Mouse (Mus musculus) hindlimb bud, embryonic 11.5 days (tissue): Measurements from ENCODE around the gene Osbpl5.
A peak's percentile ranks its signal among the peaks of the same experiment; 100 is the strongest.

Source experiments
- DNase-seq: peaks from one replicate; pipeline ENCODE4 v3.0.0-alpha.2; 2012; ENCODE audit warnings: low read depth, low spot score; ENCODE audit errors: extremely low spot score

Osbpl5 gene

DNA sequence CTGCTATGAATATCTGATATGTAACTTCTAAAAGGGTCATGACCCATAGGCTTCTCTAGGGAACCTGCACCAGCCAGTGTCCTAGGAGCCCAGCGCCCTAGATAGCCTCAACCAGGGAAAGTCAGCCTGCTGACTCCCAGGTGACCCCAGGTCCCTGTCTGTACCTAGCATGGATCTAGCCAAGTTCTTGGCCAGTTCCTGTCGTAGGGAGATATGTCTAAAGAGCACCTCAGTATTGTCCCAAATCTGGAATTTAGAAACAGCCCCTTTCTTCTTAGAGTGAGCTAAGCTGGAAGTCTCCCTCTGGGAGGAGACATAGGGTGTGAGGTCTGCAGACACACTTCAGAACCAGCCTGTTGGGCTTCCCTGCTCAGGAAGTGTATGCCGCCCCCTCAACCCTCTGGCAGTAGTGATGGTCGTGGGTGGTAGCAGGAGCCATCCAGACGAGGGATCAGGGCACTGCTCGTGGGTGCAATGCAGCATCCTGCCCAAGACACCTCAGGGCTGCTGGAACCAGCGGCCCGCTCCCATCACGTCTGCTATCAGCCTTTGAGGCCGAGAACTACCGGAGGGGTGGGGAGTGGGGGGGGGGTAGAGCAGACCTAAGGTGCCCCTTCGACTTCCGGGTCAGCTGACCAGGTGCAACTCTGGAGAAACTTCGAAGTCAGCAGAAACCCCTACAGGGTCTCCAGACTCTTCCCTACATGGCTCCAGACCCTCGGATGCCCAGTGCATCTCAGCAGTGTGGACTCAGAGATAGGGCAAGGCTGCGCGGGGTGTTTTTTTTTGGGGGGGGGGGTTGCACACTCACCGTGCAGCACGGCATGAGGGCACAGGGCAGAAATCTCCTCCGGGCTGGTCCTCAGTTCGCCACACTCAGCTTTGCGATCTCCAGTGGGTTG is at the start of gene Osbpl5:
Gene Osbpl5 (minus strand): TSS at position 861 of the 902 bp plus-strand sequence.
- no peak for DNase-seq

DNA sequence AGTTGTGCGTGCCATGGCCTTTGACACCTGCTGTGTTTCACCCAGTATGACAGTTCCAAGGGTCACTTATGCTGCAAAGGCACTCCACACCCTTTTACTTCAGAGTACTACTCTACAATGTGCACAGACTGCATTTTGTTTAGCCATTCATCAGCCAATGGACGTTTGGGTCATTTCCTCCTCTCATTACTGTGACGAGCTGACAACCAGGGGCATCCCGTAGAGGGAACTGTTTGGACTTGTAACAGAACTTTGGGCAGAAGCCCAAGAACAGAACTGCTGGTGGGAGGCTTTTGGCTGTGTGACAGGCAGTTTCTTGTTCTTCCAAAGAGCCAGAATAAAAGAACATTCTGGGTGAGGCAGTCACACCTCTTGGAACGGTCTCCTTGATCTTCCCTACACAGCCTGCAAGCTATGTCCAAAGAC is 48.4 kb upstream of the Osbpl5 start:
- DNase-seq: no peak

DNA sequence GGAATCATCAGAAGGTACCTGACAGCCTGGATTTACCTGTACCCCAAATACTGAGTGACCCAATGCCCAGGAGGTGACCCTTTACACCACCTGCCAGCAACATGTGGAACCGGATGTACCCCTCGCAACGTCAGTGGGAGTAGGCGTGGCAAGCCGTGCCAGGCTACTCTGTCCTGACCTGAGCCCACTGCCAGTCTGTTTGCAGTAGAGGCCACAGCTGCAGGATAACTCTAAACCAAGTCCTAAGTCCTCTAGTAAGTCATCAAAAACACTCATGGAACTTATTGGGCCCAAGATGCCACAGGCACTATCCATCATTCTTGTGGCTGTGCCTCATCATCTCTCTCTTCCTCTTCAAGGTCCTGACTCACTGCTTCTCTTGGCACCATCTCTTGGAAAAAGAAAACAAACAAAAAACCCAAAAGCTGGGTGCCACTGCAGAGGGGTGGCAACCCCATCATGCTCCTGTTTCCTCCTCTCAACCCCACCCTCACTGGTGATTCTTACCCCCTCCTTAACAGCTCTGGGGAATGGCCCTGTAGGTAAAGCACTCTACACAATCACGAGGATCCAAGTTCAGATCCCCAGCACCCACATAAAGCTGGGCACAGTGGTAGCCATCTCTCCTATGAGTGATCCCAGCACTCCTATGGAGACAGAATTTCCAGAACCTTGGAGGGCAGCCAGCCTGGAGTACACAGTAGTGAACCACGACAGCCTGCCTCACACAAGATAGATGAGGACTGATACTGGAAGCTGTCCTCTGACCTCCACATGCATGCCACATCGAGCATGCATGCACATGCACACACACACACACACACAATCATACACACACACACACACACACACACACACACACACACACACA is 44.6 kb upstream of the Osbpl5 start:
- no peak for DNase-seq

DNA sequence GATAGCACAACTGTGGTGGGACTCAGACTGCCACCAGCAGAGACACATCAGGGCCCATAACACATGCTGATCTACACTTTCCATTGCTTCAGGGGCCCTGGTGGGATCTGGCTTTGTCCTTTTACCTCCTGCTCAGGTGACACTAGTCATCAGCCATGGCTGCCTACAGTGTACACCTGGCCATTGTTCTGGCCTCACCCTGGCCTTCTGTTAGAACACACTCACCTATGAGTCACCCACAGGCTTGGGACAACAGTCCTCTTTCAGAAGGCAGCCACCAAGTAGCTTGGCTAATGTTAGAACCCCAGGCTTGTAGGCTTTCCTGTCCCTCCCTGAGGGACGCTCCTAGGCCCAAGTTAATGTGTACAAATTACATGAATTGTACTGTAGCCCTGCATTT is 44.0 kb upstream of the Osbpl5 start:
- no peak for DNase-seq

DNA sequence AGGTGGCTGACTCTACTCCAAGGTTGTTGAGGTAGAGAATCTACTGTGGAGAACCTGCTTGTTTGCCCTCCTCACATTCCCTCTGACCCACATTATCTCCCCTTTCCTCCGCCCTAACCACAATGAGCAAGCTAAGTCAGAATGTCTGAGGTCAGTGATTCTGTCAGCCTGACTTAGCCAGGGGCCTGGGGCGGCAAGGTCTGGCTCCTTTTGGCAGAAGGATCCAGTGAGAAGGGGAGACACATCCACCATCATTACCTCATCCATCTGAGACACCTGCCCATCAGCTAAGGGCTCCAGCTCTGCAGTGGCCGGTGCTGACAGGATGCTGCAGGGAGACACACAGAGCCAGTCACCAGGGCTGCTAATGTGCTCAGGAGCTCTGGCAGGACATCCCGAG is 42.0 kb upstream of the Osbpl5 start:
- no peak for DNase-seq

DNA sequence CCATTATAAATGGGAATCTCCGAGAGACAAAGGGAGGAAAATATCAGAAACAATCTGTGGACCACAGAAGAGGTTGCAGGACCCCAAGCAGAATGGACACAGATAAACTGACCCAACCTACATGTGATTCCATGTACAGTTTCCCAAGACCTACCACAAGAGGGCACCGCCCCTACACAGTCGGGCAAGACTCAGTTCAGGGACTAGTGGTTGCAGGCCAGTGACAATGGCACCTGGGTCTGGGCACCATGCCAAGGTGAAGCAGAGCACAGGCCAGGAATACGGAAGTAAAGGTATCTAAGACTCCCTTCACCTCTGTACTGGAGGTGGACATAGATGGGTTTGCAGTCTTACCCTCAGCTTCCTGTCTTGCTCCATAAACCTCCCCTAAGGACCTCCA is 36.3 kb upstream of the Osbpl5 start:
- no peak for DNase-seq

DNA sequence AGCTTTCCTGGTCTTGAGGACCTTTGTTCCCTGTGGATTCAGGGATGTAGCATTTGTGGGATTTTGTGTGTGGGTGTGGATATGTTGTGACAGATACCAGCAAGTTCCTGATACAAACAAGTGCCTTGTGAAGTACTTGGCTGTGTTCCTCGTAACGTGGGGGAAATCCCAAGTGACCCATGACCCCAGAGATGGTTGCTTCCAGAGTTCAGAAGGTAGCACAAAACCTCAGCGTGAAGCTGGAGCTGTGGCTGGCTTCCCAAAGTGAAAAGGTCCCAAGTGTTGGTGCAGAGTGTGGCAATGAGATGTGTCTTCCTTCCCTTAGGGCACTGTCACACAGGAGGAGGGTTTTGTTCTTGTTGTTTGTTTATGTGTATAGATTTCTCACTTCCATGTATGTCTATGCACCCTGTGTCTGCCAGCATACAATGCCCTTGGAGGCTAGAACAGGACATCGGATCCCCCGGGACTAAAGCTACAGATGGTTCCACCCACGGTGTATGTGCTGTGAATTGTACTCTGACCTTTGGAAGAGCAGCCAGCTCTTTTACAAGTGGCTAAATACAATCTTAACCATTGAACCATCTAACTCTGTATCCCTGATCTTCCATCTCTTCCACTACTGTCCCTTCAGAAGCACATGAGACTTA is 35.7 kb upstream of the Osbpl5 start:
- no peak for DNase-seq

DNA sequence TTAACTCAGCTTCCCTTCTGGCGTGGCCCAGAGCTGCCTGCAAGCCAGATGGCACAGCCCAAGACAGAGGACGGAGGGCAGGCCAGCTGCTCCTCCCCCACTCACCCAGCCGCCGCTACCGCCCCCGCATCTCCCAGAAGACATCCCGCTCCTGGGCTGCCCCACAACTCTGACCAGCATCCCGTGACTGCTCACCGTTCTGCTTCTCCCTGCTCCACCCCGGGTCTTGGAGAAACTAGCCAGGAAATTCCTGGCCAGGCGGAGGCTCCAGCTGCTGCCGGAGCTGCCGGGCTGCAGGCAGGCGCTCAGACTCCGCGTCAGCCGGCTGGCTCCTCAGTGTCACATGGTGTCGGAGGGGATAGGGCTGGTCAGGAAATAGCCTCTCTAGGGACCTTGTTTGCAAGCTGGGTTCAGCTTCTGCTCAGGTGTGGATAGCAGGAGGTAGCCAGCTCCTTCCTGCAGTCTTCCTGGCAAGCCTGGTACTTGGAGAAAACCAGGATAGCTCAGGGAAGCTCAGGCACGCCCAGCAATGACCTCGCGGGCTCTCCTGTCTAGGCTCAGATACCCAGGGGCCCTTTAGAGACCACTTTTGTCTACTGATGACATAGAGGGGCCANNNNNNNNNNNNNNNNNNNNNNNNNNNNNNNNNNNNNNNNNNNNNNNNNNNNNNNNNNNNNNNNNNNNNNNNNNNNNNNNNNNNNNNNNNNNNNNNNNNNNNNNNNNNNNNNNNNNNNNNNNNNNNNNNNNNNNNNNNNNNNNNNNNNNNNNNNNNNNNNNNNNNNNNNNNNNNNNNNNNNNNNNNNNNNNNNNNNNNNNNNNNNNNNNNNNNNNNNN is 27.4 kb upstream of the Osbpl5 start, which contains the start of gene Mrgpre:
Gene Mrgpre (minus strand): TSS at position 505 of the 834 bp plus-strand sequence.
- peak; percentile 20 for DNase-seq

DNA sequence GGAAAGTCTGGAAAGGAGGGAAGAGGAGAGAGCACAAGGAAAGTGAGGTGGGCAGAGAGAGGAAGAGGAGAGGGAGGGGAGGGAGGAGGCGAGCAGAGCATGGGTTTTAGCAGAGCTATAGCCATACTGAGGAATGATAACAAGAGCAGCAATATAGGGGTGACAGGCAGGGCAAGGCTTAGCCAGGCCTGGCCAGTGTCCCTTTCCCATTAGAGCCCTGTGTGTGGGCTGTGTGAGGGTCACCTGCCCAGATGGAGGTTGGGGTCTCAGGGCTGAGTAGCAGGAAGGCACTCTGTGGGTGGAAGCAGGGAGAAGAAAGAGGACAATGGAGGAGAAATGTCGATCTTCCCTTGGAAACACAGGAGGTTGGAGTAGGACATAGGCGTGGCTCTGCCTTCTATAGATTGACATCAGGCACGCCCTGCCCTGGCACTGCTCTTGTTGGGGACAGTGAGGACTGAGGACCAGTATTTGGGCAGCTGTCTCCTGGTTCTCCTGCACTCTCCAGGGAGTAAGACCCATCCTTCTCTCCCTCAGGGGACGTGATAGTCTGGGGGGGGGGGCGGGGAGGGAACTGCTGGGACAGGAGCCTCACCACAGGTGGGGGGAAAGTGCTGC is 26.7 kb upstream of the Osbpl5 start:
- no peak for DNase-seq

DNA sequence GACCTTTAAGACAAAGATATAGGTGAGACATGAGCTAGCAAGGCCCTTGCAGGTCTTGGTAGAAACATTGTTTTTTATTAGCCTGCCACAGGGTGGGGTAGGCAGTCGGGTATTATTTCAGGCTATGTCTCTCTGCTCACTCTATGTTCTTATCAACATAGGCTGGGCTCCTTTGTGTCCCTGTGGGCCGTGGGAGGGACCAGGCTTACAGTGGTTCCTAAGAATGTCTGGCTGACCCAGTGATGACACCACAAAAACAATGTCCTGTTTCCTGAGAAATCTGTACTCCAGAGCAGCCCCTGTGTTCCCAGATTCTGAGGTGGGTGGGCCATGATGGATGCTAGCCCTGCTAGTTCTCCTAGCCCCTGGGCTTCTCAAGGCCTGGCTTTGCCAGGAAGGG is 20.6 kb upstream of the Osbpl5 start:
- no peak for DNase-seq

DNA sequence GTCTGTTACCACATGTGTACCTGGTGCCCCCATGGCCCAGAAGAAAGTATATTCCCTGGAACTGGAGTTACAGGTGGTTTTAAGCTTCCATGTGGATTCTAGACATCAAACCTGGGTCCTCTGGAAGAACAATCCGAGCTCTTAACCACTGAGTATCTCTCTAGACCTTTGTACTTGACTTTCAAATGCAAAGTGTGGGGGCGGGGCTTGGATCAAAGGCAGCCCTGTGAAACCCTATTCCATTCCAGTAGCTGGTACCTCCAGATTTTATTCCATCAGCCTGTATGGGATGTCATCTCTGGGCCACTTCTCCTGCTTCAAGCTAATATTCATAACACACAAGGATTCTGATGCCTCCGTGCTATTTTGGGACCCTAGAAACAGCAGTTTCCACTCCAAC is 19.4 kb upstream of the Osbpl5 start:
- no peak for DNase-seq

DNA sequence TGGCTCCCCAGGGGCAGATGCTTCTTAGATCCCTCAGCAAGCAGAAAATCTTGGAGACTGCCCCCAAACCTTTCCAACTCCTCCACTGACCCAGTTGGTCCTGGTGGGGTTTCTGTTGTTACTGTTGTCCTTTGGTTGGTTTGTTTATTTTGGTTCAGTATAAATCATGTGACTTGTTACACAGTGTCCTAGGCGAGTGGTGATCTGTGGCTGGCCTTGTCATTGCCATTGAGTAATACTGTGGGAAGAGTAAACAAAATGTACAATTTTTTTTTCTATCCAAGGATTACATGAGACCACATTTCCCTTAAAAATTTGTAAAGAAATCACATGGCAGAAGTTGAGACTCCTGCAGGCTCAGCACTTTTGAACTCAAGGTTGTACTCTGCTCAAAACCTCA is 12.7 kb upstream of the Osbpl5 start:
- DNase-seq: no peak

DNA sequence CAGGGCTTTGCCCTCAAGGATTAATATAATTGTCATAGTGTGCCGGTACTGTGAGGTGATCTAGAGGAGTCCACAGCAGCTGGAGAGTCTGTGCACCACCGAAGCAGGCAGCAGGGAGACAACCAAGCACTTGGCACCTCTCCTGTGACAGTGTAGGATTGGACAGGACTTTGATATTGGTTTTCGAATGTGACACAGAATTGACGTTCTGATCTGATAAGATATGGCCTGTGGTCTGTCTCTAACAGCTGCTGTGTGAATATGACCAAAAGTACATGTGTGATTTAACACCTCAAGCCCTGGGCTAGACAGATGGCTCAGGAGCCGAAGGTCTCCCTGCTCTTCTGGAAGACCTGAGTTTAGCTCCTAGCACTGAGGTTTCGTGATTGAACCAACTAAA is 11.5 kb upstream of the Osbpl5 start:
- no peak for DNase-seq

DNA sequence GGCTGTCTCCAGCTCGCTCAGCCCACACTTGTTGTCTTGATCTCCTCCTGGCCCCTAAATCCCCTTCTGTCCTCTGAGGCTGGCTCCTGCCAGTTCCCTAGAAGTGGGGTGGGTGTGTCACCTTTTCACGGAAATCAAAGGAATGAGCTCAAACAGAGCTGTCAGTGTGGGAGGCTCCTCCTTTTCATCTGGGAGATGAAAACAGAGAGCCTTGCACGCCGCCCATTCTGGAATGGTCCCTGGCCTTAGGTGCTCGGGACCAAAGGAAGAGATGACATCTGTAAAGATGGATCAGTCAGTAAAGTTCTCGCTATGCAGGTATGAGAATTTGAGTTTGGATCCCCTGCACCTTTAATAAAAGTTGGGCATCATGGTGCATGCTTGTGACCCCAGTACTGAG is 10.1 kb upstream of the Osbpl5 start, which contains the start of gene Mrgprg:
Gene Mrgprg (minus strand): TSS at position 101 of the 400 bp plus-strand sequence.
- no peak for DNase-seq

DNA sequence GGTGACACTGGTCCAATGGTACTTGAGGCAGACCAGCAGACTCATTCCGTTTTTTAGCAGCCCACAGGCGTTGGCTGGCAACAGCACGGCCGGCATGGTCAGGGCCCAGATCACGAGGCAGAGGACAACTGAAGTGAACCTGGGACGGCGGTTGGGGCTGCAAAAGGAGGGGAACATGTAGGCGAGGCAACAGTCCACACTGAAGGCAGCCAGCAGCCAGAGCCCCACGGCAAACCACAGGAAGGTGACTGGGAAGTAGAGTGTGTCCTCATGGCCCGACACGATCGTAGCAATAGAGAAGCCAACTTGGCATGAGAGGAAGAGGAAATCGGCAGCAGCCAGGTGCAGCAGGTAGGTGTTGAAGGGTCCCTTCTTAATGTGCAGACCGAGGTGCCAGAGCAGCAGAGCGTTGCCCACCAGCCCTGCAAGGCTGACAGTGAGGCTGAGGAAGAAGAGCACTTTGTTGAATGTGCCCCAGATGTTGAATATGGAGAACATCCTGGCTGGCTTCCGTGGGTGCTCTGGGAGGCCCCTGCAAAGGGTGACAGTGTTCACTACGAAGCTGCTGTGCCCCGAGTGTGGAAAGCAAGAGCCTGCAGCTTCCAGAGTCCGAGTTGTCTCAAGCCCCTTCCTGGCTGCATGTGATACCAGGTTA is 8.2 kb upstream of the Osbpl5 start:
- no peak for DNase-seq

DNA sequence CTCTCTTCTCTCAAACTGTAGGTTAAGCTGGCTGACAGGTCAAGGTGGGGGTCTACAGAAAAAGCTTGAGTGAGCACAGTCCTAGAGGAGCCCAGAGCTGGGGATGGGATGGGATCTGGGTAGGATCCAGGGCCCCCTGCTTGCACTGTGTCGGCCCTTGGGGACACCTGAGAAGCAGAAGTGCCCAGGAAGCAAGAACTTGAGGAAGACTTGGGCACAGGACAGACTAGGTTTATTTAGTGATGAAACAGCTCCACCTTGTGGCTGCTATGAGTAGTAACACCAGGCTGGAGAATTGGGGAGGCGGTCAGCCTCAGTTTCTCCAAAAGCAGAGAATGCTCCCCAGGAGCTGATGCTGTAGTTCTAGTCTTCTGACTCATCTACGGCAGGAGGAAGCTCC is 7.0 kb upstream of the Osbpl5 start:
- DNase-seq: no peak

DNA sequence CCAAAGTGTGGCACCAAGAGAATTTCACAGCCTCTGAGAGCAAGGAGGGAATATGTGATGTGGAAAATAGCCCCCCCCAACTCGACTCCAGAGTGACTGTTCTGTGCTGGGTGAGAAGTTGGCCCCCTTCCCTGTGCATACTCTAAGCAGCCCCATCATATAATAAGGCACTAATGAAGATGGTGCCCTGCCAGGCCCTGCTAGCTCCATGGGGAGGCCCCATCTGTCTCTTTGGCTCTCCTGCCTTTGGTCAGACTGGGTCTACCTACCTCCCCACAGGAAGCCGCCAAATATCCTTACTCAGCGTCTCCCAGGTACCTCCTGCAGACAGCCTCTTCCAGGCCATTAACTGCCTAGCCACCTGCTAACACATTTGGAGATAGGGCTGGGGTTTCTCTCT is 2.2 kb upstream of the Osbpl5 start:
- no peak for DNase-seq

DNA sequence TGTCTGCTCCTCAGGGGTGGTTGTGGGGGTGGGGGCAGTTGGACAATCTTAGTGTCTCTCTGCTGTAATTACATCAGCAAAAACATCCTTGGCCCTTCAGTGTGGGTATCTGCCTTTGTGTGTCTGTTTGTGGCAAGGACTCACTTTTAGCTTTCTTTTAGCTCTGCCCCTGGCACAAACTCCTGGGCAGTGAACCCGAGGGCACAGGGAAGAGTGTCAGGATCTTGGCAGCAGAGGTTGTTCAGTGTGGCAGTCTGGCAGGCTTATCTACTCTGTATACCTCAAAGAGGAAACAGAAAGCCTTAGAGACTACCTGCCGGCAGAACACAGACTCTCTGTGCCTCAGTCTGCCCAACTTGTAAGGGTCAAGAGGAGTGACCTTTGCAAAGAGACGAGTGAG is 911 bp upstream of the Osbpl5 start:
- DNase-seq: no peak

DNA sequence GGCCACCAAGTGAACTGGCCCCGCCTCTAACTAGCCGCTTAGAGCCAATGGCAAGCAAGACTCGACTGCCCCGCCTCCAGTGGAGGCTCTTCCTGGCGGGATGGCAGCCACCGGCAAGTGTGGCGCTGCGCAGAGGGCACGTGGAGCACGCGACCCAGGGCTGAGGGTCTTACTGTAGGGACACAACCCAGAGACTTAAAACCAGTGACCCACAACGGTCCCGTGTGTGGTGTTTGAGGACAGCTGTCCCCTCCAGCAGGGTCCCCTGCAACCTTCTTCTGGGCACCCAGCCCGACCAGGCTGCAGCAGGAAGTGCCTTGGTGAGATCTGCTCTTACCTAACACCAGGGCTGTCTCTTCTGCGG is 224 bp upstream of the Osbpl5 start:
- no peak for DNase-seq
